Mouse (Mus musculus) liver, adult 2 months (tissue): ENCODE data around the gene Etfbkmt.

Experiments used
- CTCF ChIP-seq: fragments of 200-500 bp; IDR thresholded peaks from 2 replicates; pipeline ENCODE4 v1.5.1; 2011; ENCODE audit warnings: low read depth, low read length, control low read depth
- POLR2A ChIP-seq: fragments of 200-500 bp; IDR thresholded peaks from 2 replicates; pipeline ENCODE4 v1.6.1; 2011; ENCODE audit warnings: low read length, control low read depth; ENCODE audit not compliant: insufficient read depth; ENCODE audit errors: extremely low read depth

DNA sequence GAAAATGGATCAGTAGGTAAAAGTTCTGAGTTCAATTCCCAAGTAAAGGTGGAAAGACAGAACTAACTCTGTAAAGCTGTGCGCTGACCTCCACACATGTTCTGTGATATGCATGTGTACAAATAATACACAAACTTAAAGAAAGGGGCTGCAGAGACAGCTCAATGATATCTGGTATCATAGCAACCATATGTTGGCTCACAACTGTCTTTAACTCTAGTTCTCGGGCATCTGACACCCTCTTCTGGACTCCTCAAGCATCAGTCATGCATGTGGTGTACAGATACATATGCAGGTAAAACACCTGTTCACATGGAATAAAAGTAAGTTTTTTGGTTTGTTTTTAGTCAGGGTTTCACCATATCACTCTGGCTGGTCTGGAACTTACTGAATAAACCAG is 28.8 kb downstream of the Etfbkmt start:
- no peak for TF ChIP-seq CTCF
- peak; percentile 52; the same call in 1 of the 2 replicates for TF ChIP-seq POLR2A
